Mouse (Mus musculus) stomach, postnatal 0 days (tissue): ENCODE measurements at regions not wholly inside any gene's neighbourhood (a gene's known extent, or its start where the extent isn't known, plus 50 kb on each side); places are given as distances from the start of the nearest gene placed in this dataset.

Experiments used
- ATAC-seq: fragments of 200-750 bp; cut with Nextera tagmentation; 2 replicates; pipeline ENCODE4 v1.8.0; 2017; ENCODE audit not compliant: low FRiP score, low TSS enrichment
- DNase-seq: peaks from one replicate; pipeline ENCODE4 v3.0.0-alpha.2; 2016; ENCODE audit warnings: low spot score
- H3K27ac ChIP-seq: fragments of 300-500 bp; sonication (generic); replicated peaks from 2 replicates; pipeline ENCODE4 v1.5.1; 2014; ENCODE audit warnings: mild to moderate bottlenecking, control low read depth
- H3K27me3 ChIP-seq: fragments of 300-500 bp; sonication (generic); 2 replicates; pipeline ENCODE4 v1.6.1; 2014; ENCODE audit warnings: low read length; ENCODE audit not compliant: control insufficient read depth, insufficient read depth
- H3K36me3 ChIP-seq: fragments of 300-500 bp; sonication (generic); 2 replicates; pipeline ENCODE4 v1.6.1; 2014; ENCODE audit warnings: low read length, mixed read lengths; ENCODE audit not compliant: control insufficient read depth, insufficient read depth
- H3K4me1 ChIP-seq: fragments of 300-500 bp; sonication (generic); replicated peaks from 2 replicates; pipeline ENCODE4 v1.6.1; 2014; ENCODE audit warnings: antibody characterized with exemption; ENCODE audit not compliant: control insufficient read depth, insufficient read depth
- H3K4me2 ChIP-seq: fragments of 300-500 bp; sonication (generic); replicated peaks from 2 replicates; pipeline ENCODE4 v1.6.1; 2014; ENCODE audit warnings: low read depth, mild to moderate bottlenecking, control low read depth, moderate library complexity
- H3K4me3 ChIP-seq: fragments of 300-500 bp; sonication (generic); 2 replicates; pipeline ENCODE4 v1.5.1; 2014; ENCODE audit warnings: low read depth, low read length, control low read depth
- H3K9ac ChIP-seq: fragments of 300-500 bp; sonication (generic); 2 replicates; pipeline ENCODE4 v1.6.1; 2014; ENCODE audit warnings: mild to moderate bottlenecking, low read length, control low read depth, mixed read lengths
- H3K9me3 ChIP-seq: fragments of 300-500 bp; sonication (generic); 2 replicates; pipeline ENCODE4 v1.6.1; 2016; ENCODE audit warnings: low read length; ENCODE audit not compliant: control insufficient read depth
- CTCF ChIP-seq: IDR thresholded peaks from 2 replicates; pipeline ENCODE4 v1.5.1; 2016; ENCODE audit warnings: antibody characterized with exemption, low read depth, mild to moderate bottlenecking, moderate library complexity
- EP300 ChIP-seq: optimal IDR thresholded peaks from 2 replicates; pipeline ENCODE3; 2016; ENCODE audit warnings: antibody characterized with exemption
- WGBS: fragments of 180-500 bp; shearing (Covaris S2); extraction: QIAGEN DNeasy Blood & Tissue Kit; methylation state at CpG from one replicate; pipeline ENCODE4 v1.1.7; 2014; 5-methylcytosine and 5-hydroxymethylcytosine counted together

- 45% methylated on average over 7 of the region's 7 CpGs for WGBS
- TF ChIP-seq EP300 = no peak
Observed at GRCm38 (mm10) chr15:90335506-90335905, 111.4 kb downstream of the Alg10b start.

GRCm38 (mm10) chr15:90340089-90340488 lies 116.0 kb downstream of the Alg10b start:
- TF ChIP-seq CTCF (no peak), EP300 (no peak)
- WGBS = 86% methylated on average over 1 of the region's 1 CpGs
- H3K36me3 ChIP-seq = no peaks in the 10 kb centered on the region

More at GRCm38 (mm10) chr15:90335506-90335905, 111.4 kb downstream of the Alg10b start:
- Histone ChIP-seq H3K36me3 (no peaks in the 10 kb centered on the region), H3K4me2 (no peak overlapping the region), H3K4me3 (no peak overlapping the region), H3K4me1 (no peaks in the 10 kb centered on the region), H3K9ac (no peak overlapping the region), H3K9me3 (no peaks in the 10 kb centered on the region), H3K27me3 (no peaks in the 10 kb centered on the region), H3K27ac (no peak overlapping the region)
- DNase-seq = no peak
- ATAC-seq = no peak

GRCm38 (mm10) chr15:90341261-90341660 lies 117.2 kb downstream of the Alg10b start:
- Histone ChIP-seq H3K9me3 (no peaks in the 10 kb centered on the region), H3K36me3 (no peaks in the 10 kb centered on the region), H3K27ac (no peak overlapping the region), H3K4me1 (no peaks in the 10 kb centered on the region), H3K4me3 (no peak overlapping the region), H3K9ac (no peak overlapping the region), H3K27me3 (no peaks in the 10 kb centered on the region), H3K4me2 (no peak overlapping the region)
- WGBS = 86% methylated on average over 2 of the region's 2 CpGs
- TF ChIP-seq CTCF (no peak), EP300 (no peak)
- ATAC-seq = no peak
- DNase-seq = no peak

More at GRCm38 (mm10) chr15:90340089-90340488, 116.0 kb downstream of the Alg10b start:
- no peak for DNase-seq
- H3K27ac ChIP-seq = no peak overlapping the region
- H3K9ac ChIP-seq = no peak overlapping the region
- H3K27me3 ChIP-seq = no peaks in the 10 kb centered on the region
- H3K9me3 ChIP-seq = no peaks in the 10 kb centered on the region
- H3K4me3 ChIP-seq = no peak overlapping the region
- H3K4me2 ChIP-seq = no peak overlapping the region
- no peaks in the 10 kb centered on the region for H3K4me1 ChIP-seq
- no peak for ATAC-seq

- Histone ChIP-seq H3K4me2 (no peak overlapping the region), H3K36me3 (no peaks in the 10 kb centered on the region), H3K9me3 (no peaks in the 10 kb centered on the region), H3K27ac (no peak overlapping the region), H3K4me3 (no peak overlapping the region), H3K27me3 (no peaks in the 10 kb centered on the region), H3K4me1 (no peaks in the 10 kb centered on the region), H3K9ac (no peak overlapping the region)
- 26% methylated on average over 1 of the region's 1 CpGs for WGBS
- TF ChIP-seq CTCF (no peak), EP300 (no peak)
- ATAC-seq (no peak), DNase-seq (no peak)
Observed at GRCm38 (mm10) chr15:90343771-90344170, 119.7 kb downstream of the Alg10b start.

- Histone ChIP-seq H3K4me3 (no peak overlapping the region), H3K4me1 (no peaks in the 10 kb centered on the region), H3K36me3 (no peaks in the 10 kb centered on the region), H3K27ac (no peak overlapping the region), H3K9ac (no peak overlapping the region), H3K4me2 (no peak overlapping the region), H3K27me3 (no peaks in the 10 kb centered on the region), H3K9me3 (no peaks in the 10 kb centered on the region)
- no peak for TF ChIP-seq EP300
- no peak for TF ChIP-seq CTCF
- ATAC-seq = no peak
- 46% methylated on average over 4 of the region's 4 CpGs for WGBS
- DNase-seq = no peak
Observed at GRCm38 (mm10) chr15:90344956-90345355, 120.8 kb downstream of the Alg10b start.

GRCm38 (mm10) chr15:90346162-90346561 lies 122.1 kb downstream of the Alg10b start:
- WGBS = 15% methylated on average over 9 of the region's 9 CpGs

More at GRCm38 (mm10) chr15:90346162-90346561, 122.1 kb downstream of the Alg10b start:
- Histone ChIP-seq H3K27me3 (no peaks in the 10 kb centered on the region), H3K4me3 (no peak overlapping the region), H3K4me2 (no peak overlapping the region), H3K36me3 (no peaks in the 10 kb centered on the region), H3K27ac (no peak overlapping the region), H3K9me3 (no peaks in the 10 kb centered on the region), H3K9ac (no peak overlapping the region), H3K4me1 (no peaks in the 10 kb centered on the region)
- ATAC-seq (no peak), DNase-seq (no peak)
- TF ChIP-seq CTCF (no peak), EP300 (no peak)
